Mouse (Mus musculus) yolk sac, embryonic 10.5 days (tissue): ENCODE results near the gene Ttpal.

Experiments
- DNase-seq: peaks from one replicate; pipeline ENCODE4 v3.0.0-alpha.2; 2017; ENCODE audit warnings: low spot score

Ttpal gene

DNA sequence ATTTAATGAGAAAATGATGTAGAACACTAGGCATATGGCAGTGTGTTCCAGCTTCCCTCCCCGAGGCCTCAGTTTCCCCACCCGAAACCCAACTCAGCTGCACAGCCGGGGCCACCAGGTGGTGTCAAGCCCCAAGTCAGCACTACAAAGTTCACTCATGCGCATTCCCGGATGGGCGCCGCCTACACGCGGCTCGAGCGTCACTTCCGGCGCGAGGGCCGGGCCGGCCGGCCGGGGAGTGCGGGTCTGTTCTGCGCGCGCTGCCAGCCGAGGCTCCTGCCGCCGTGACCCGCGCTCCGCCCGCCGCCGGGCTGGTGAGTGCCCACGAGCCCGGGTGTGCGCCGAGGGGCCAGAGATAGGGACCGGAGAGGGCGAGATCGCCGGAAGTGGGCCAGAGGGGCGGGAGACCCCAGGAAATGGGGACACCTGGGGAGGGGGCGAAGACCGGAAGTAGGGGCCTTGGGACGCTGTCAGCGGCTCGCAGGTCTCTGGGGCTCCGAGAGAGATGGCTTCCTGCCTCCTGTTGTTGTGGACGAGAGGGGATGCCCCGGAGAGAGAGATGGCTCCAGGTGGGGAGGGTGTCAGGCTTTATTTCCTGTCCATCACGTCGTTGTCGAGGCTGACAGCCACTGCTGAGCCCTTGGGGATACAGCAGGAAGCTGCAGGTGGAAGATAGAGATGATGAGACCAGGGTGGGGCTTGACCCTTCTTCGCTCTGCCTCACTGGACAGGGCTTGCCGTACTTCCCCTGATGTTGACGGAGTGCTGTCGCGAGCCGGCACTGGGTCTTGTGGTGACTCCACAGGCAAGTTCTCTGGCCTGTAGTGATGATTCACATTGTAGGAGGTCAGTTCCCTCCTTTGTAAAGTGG is at the start of gene Ttpal:
TSS of gene Ttpal (plus strand) at position 214 of the 871 bp plus-strand sequence.
- DNase-seq: peak; percentile 88

DNA sequence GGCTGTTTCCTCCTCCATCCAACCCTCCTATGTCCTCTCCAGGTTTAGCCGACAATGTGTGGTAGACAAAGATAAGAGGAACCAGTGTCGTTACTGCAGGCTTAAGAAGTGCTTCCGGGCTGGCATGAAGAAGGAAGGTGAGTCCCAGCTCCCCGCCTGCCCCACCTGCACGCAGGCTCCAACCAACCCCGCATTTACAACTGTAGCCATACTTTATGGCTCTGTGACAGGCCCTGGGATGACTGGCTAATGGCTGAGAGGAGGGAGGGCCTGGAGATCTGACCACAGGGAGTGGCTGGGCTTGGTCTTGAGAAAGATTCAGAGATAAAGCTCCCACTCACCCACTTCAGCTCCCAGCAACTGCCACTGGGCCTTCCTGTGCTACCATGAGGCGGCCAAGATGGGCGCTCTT is 49.6 kb upstream of the Ttpal start:
- no peak for DNase-seq

DNA sequence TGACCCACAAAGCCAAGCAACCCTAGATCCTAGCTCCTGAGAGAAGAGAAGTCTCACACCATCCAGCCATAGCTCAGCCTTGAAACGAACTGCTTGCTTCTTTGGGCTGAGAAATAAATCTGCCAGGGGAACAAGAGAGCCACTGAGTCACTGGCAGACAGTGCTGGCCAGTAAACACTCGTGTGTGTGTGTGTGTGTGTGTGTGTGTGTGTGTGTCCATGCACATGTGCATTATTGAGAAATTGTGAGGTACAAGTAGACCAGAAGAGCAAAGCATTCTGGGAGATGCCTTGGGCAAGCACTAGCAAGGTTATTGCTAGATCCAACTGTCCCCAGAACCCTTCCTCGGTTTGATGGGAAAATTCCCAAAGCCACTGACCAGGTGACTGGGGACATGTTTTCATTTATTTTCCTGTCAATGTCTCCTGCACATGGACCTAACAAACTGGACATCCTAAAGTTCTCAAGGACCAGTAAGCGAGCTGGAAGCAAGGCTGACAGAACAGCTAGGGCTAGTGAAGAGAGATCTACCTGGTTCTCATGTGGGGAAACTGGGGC is 47.6 kb upstream of the Ttpal start:
- no peak for DNase-seq

DNA sequence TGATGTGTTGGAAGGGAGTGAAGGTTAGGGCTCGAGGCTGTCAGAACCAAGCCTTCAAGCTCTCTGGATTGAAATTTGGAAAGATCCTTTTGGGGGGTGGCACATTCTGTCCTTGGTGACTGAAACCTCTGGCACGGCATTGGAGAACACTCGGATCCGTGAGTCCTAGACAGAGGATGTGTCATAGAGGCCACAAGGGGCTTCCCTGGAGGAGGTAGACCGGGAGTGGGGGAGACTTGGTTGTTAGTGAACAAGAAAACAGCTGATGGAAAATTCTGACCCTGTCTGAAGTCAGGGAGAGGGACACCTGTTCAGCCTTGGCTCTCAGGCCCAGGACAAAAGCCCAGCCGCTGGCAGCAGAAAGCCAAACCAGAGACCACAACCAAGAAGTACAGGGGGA is 47.1 kb upstream of the Ttpal start:
- no peak for DNase-seq

DNA sequence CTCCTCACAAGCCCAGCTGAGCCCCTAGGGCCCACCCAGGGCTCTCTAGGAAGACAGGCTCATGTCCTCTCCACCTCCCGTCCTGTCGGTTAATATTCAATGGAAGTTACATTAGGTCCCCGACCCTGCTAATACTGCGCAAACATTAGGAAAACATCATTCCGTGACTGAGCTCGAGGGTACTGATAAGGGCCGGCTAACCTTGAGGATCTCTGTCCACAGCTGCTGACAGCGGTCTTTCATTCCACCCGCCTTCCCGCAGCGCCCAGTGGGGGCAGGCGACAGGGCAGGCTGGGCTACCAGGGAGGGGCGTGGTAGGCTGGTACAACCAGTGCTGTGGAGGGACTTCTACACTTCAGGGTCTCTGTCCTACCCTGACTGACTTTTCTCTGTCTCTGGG is 46.7 kb upstream of the Ttpal start:
- peak; percentile 88 for DNase-seq

DNA sequence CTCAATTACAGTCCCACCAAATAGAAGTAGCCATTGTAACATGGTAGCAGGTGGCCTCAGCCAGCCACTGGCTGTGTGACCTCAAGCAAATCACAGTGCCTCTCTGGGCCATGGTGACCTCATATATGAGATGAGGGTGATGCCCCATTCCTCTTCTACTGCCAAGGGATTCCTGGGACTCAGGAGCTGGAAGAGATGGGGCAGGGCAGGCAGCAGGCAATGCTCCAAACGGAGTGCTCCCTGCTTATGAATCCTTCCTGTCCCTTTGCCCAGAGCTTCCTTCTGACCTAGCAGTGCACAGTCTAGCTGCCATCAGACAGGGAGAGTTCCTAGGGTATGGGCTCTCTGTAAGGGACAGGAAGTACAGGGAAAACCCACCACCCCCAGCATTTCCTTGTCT is 43.6 kb upstream of the Ttpal start:
- DNase-seq: no peak

DNA sequence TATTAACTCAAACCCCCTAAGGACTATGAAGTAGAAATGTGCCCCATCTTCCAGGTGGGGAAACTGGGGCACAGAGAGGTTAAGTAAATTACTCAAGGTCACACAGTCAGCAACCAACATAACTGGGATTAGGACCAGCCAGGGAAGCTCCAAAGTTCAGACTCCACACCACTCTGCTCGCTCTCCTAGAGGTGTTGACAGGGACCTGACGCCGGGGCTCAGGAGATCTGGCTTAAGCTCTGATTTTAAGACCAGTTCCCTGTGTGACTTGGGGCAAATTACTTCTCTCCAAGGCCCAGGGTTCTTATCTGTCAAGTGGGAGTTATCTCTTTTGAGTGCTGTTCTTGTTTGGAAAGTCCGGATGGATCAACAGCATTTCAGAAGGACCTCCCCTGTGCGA is 42.9 kb upstream of the Ttpal start:
- DNase-seq: peak; percentile 85

DNA sequence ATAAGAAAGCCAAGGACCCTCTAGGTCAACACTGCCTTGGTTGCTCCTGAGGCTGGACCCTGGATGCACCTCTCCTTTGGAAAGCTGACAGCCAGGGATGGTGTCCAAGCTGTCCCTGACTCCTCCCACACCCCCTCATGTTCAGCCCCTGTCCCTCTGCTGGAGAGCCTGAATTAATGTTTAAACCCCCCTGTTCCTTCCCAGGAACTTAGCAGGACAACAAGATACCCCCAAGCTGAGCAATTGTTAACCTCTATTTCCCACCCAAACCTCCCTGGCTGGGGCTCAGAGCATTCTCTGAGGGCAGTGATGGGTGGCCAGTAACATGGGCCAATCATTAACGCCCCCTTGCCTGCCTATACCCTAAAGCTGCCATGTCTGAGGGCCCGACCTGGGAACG is 41.9 kb upstream of the Ttpal start:
- DNase-seq: peak; percentile 75

DNA sequence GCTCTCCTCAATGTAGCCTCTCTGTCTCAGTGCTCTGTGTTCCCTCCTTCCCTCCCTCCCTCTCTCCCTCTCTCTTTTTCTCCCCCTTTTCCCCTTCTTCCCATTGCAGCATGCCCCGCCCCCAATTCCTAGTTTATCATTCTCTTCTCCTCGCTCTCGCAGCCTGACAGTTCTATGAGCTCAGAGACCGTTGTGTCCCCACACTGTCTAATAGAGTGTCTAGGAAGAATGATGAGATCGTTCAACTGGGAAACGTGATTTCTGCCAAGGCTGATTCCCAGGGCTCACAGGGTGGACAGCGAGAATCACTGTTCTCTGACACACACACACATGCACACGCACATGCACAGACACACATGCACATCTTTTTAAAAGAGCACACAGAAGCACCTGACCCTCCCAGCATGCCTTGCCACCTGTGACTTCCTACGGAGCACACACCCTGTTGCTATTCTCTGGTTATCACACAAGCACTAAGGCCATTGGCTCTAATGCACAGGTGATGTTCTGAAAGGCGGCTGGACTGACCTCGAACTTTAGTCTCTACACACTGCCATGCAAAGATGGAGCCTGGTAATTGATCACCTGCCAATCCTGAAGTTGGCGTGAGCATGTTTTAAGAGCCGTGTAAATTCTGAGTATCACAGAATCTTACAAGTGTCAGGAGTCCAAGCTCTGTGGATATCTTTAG is 40.7 kb upstream of the Ttpal start:
- DNase-seq: no peak

DNA sequence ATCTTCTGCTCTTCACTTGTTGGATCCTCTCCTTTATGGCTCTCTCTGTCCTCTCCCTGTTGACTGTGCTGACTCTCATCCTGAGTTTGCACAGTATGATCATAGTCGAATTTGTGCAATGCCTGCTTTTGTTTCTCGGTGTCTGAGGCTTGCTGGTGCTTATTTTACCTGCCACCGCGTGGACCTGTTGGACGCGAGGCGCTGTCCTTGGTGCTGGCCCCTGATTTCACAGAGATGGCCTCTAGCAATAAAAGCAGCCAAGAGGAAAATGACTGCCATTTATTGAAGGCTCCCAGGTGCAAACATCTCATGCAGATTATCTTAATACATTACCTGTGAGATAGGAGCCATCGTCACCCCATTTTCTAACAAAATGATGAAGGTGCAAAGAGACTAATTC is 37.5 kb upstream of the Ttpal start:
- DNase-seq: no peak

DNA sequence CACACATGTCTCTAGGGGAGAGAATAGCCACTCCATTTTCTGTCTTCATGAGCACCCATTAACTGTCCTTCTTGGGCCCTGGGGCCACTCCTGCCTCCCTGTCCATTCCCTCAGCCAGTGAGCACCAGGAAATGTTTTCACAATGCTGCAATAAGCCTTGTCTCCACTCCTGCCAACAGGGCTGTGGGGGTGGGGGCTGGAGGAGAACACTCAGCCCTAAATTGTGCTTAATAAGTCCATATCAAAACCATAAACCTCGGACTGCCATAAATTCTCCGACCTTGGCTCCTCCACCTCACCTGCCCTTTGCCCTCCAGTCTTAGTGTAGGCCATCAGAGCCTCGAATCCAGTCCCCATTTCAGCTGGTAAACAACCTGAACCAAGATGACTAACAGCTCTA is 27.8 kb upstream of the Ttpal start:
- DNase-seq: no peak

DNA sequence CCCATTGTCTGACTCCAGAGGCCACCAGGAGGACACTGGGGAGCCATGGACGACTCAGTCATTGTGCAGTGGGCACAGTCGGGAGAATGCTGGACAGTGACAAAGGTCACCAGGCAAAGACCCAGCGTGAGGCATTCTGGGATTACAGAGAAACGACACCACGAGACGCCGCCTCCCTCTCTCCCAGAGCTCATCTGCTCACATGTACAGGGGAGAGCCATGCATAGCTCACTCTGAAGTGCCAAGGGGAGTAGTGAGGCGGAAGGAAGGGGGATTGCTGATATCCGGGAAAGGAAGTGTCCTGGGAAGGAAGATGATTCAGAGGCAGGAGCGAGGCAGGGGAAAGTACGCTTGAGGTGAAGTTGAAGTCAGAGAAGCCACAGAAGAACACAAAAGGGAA is 26.9 kb upstream of the Ttpal start:
- DNase-seq: peak; percentile 78

DNA sequence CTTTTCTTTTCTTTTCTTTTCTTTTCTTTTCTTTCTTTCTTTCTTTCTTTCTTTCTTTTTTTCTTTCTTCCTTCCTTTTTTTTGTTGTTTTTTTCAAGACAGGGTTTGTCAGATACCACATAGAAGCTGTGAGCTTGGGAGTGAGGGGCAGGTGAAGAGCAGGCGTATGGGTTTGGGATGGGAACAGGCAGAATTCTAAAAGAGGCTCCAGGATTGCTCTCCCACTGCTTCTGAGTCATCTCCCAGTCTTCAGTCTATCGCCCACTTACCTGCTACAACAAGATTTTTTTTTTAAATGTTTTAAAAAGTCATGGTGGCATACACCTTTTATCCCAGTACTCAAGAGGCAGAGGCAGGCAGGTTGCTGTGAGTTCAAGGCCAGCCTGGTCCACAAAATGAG is 24.1 kb upstream of the Ttpal start:
- DNase-seq: no peak

DNA sequence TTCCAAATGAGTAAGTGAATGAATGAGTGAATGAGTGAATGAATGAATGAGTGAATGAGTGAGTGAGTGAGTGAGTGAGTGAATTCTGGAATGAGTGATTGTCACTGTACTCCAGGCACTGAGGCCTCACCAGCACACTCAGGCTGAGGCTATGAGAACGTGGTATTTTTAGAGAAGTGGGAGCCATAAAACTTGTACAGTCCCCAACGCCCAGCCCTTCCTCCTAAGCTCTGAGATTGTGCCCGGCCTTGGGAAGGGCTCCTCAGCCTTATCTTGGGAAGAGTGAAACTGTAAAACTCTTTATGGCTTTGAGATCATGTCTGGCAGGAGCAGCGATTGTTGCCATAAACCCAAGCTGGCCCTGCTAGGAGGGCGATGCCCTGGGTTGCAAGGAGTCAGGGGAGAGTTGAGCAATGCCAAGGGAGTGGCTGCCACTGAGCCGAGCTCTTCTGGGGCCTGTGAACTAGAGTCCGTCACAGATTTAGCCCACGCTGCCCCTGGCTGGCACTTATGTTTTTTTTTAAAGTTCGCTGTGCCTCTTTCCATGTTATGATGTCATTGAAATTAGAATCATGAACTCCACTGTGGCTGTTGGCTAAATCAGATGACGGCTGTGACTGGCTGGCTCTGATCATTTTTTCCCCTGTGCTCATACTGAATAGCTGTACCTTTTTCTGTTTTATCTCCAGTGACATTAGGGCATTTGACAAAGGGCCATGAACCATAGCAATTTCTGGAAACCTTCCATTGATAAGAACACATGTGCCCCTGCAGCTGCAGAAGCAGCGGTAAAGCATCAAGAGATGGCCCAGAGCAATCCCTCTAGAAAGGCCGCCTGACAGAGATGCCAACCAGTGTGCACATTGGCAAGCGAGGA is 21.8 kb upstream of the Ttpal start:
- DNase-seq: no peak

DNA sequence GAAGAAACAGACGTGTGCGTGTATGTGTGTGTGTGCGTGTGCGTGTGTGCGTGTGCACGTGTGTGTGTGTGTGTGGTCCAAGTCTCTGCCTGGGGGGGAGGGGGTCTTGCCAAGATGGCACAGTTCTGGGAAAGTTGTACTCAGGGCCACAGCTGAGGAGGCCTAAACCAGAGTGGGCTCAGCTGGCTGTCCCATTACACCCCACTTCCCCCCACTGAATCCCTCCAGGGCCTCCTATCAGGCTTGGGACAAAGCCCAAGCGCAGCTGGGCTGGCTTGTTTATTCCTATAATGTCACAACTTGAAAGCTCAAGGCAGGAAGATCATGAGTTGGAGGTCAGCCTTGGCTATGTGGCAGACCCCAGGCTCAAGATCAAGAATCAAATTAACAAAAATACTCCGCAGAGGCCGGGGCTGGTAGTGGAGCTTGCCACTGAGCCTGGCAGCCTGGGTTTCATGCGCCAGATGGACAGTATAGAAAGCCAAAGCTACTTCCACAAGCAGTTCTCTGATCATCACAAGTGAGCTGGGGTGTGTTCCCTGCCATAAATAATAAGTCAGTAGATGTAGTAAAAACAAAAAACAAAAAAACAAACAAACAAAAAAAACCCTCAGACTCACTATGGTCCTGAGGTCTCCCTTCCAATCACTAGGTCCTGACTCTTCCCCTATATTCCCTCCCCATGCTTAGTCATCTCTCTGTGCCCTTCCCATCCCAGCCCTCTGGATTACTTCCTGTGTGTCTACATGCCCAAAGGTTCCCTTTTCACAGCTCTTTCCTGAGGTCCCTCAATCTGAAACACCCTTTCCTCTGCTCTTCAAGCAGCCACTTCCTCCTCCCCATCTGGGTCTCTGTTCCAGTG is 18.7 kb upstream of the Ttpal start:
- no peak for DNase-seq

DNA sequence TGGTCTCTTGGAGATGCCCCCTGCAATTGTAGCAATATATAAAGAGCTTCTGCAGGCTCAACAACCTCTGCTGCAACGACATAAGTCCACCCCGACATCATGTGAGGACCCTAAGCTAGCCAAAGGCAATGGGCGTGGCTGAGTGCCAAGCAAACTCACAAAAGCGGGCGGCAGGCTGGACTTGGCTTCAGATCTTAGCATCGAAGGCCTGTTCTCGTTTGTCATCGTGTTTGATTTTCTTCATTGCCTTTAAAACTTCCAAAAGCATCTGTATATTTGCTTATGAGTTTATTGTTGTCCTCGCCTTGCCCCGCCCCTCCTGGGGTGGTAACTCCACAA is 18.1 kb upstream of the Ttpal start:
- no peak for DNase-seq

DNA sequence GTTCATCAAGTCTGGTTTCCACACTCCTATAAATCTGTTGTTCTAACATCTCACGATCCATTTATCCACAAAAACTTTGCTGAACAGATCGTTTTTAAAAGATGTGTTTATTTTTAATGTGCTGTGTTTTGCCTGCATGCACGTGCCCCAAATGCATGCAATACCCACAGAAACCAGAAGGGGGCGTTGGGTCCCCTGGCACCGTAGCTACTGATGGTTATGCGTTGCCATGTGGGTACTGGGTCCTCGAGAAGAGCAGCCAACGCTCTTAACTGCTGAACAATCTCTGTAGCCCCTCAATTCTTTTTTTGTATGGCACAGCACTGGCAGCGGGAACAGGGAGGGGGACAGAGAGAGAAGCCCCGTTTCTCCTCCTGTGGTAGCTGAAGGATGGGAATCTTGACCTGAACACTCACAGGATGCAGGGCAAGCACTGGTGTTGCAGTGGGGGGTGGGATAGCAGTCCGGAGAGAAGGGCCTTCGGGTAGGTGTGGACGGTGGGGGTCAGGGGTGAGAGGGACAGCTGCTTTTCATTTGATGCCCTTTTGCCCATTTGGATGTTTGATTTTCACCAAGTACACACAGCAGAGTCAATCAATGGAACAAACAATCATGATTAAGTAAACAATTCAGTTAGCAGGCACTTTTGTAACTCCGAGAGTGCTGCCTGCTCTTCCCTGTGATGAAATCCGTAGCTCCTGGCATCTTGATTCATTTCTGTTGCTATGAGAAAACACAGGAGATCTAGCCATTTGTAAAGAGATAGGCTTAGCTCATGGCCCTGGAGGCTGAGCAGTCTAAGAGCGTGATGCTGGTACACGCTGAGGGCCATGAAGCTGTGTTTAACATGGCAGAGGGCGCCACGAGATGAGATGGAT is 15.5 kb upstream of the Ttpal start:
- DNase-seq: no peak

DNA sequence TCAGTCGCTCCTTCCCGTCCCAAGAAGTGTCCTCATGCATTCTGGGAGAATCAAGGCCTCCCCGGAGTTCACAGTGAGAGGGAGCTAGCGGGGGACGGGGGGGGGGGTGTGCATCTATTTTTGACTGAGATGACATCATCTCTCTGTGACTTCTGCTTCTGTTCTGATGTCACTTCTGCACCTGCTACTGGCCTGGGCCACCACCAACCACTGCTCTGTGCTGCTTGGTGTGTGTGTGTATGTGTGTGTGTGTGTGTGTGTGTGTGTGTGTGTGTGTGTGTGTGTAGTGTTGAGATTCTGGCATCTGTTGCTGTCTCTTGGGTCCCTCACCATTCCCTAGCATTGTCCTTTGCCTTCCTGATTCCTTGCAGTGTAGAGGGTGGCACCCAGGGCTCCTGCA is 14.6 kb upstream of the Ttpal start:
- DNase-seq: no peak

DNA sequence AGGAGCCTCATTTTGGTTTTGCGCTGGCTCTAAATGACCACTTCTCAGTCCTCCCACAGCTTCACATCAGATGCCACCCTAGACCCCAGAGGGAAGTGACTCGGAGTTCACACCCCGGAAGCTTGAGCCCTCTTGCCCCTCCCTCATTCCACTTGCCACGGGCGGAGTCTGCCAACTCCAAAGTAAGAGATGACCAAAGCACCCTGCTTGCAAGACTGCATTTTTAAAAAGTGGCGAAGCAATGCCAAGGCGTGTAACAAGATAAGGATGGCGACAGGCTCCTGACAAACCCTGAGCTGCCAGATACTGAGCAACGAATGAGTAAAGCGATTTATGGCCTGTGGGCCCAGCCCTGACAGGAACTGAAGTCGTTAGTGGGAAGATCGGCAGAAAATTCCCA is 11.9 kb upstream of the Ttpal start:
- no peak for DNase-seq

DNA sequence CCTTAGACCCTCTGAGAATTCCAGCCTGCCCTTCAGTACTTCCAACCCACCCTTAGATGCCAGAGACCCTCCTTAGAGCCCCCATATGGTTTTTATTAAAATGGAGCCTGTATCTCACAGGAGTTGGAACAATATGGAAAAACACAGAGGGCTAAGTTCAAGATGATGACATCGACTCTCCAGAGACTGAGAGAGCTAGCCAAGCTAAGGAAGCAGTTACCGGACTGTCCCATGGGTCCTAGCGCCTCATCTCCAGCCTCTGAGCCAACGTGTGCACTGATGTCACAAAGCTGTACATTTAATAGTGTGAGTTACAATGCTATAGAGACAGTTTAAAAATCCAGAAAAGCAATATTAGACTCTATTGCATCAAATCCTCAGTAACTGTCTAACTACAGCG is 11.1 kb upstream of the Ttpal start:
- DNase-seq: no peak
